Mouse (Mus musculus) hindbrain, embryonic 15.5 days (tissue): ENCODE data around the gene Zan. TPM values are rescaled to one million over a fixed set of nuclear protein-coding genes. Genes with fewer than 3 reads are reported as not detected.

Experiments
- ATAC-seq: fragments of 200-750 bp; cut with Nextera tagmentation; 2 replicates; pipeline ENCODE4 v1.8.0; 2017; ENCODE audit warnings: low read depth, moderate number of reproducible peaks, moderate TSS enrichment; ENCODE audit not compliant: low FRiP score
- H3K27ac ChIP-seq: fragments of 300-500 bp; sonication (generic); replicated peaks from 2 replicates; pipeline ENCODE4 v1.5.1; 2015; ENCODE audit warnings: mild to moderate bottlenecking, inconsistent platforms
- H3K27me3 ChIP-seq: fragments of 300-500 bp; sonication (generic); 2 replicates; pipeline ENCODE4 v1.6.1; 2015; ENCODE audit warnings: control low read depth, inconsistent platforms
- H3K36me3 ChIP-seq: fragments of 300-500 bp; sonication (generic); 2 replicates; pipeline ENCODE4 v1.6.1; 2015; ENCODE audit warnings: control low read depth, inconsistent platforms
- H3K4me1 ChIP-seq: fragments of 300-500 bp; sonication (generic); replicated peaks from 2 replicates; pipeline ENCODE4 v1.6.1; 2015; ENCODE audit warnings: control low read depth, inconsistent platforms
- H3K4me2 ChIP-seq: fragments of 300-500 bp; sonication (generic); 2 replicates; pipeline ENCODE4 v1.6.1; 2015; ENCODE audit warnings: moderate library complexity, mild to moderate bottlenecking, inconsistent platforms
- H3K4me3 ChIP-seq: fragments of 300-500 bp; sonication (generic); 2 replicates; pipeline ENCODE4 v1.5.1; 2015; ENCODE audit warnings: mild to moderate bottlenecking, inconsistent platforms
- H3K9ac ChIP-seq: fragments of 300-500 bp; sonication (generic); 2 replicates; pipeline ENCODE4 v1.6.1; 2015; ENCODE audit warnings: inconsistent platforms
- H3K9me3 ChIP-seq: fragments of 300-500 bp; sonication (generic); 2 replicates; pipeline ENCODE4 v1.6.1; 2016; ENCODE audit warnings: control low read depth, inconsistent platforms
- WGBS: fragments of 180-500 bp; shearing (Covaris S2); methylation state at CpG from one replicate; pipeline ENCODE4 v1.1.7; 2015; 5-methylcytosine and 5-hydroxymethylcytosine counted together
- polyA plus RNA-seq: library from polyadenylated mRNA; unstranded; fragments of >200 nt; fragmentation: Nextera tagmentation; extraction: Ambion mirVana; gene quantifications from 2 replicates; pipeline ENCODE4 v1.2.1, GENCODE M21; 2015

The Zan gene
- polyA plus RNA-seq, 1 experiment from 2014 or later = 0.18 TPM

- Histone ChIP-seq H3K36me3 (no peaks in the 10 kb centered on the region), H3K4me1 (peaks cover 26% of the 10 kb centered on the region), H3K27ac (no peak overlapping the region), H3K4me2 (no peak overlapping the region), H3K9me3 (no peaks in the 10 kb centered on the region), H3K27me3 (peaks cover 12% of the 10 kb centered on the region), H3K9ac (no peak overlapping the region), H3K4me3 (no peak overlapping the region)
- no peak for ATAC-seq
- WGBS = 75% methylated on average over 1 of the region's 1 CpGs
These were observed 130.5 kb downstream of the Zan start for GRCm38 (mm10) chr5:137346388-137346787.

- H3K9ac ChIP-seq = no peak overlapping the region
- H3K4me2 ChIP-seq = no peak overlapping the region
- H3K9me3 ChIP-seq = no peaks in the 10 kb centered on the region
- H3K27ac ChIP-seq = no peak overlapping the region
- H3K27me3 ChIP-seq = peaks cover 11% of the 10 kb centered on the region
- H3K36me3 ChIP-seq = no peaks in the 10 kb centered on the region
- H3K4me3 ChIP-seq = no peak overlapping the region
- H3K4me1 ChIP-seq = peaks cover 22% of the 10 kb centered on the region
- 27% methylated on average over 9 of the region's 9 CpGs for WGBS
- ATAC-seq = no peak
These were observed 131.0 kb downstream of the Zan start for GRCm38 (mm10) chr5:137345821-137346220.

DNA sequence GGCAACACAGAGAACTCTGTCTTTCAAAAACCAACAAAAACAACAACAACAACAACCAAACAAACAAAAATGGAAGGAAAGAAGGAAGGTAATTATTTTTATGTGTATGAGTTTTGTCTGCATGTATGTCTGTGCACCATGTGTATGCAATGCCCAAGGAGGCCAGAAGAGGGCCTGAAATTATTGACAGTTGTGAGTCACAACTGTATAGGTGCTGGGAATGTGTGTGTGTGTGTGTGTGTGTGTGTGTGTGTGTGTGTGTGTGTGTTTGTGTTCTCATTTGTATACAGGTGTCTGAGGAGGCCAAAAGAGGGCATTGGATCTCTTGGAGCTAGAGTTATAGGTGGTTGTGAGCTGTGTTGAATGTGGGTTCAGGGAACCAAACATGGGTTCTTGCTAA lies 133.0 kb downstream of the Zan start:
- Histone ChIP-seq H3K9me3 (no peaks in the 10 kb centered on the region), H3K36me3 (no peaks in the 10 kb centered on the region), H3K4me2 (no peak overlapping the region), H3K4me1 (peaks cover 18% of the 10 kb centered on the region), H3K27ac (no peak overlapping the region), H3K4me3 (no peak overlapping the region), H3K27me3 (peaks cover 4% of the 10 kb centered on the region; the same call in 1 of the 2 replicates), H3K9ac (no peak overlapping the region)
- ATAC-seq = no peak

GRCm38 (mm10) chr5:137343412-137343811 lies 133.5 kb downstream of the Zan start:
- Histone ChIP-seq H3K4me1 (peaks cover 16% of the 10 kb centered on the region), H3K36me3 (no peaks in the 10 kb centered on the region), H3K27me3 (no peaks in the 10 kb centered on the region), H3K4me2 (no peak overlapping the region), H3K9me3 (no peaks in the 10 kb centered on the region), H3K9ac (no peak overlapping the region), H3K4me3 (no peak overlapping the region), H3K27ac (no peak overlapping the region)
- ATAC-seq = no peak
- WGBS = 95% methylated on average over 5 of the region's 5 CpGs

DNA sequence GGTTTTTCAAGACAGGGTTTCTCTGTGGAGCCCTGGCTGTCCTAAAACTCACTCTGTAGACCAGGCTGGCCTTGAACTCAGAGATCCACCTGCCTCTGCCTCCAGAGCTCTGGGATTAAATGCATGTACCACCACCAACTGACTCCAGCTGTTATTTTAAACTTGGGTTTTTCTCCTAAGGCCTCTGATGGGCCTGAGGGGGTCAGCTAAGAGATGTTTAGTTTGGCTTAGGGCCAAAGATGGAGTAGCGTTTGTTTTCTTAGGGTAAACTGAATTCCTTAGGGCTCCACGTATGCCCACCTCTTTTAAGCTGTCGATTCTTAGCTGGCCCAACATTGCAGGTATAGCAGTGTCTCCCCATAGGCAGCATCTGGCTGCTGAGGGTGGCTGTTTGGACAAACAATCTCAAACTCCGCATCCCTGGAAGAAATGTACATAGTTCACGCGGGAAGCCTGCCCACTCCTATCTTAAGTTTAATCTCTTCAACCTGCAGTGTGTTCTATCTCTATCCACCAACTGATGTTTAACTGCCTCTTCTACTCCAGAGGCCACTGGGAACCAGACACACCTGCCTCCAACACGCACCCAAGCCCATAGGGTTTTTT lies 134.4 kb downstream of the Zan start:
- ATAC-seq = no peak
- WGBS = 79% methylated on average over 7 of the region's 7 CpGs
- no peak overlapping the region for H3K9ac ChIP-seq
- H3K9me3 ChIP-seq = no peaks in the 10 kb centered on the region
- no peaks in the 10 kb centered on the region for H3K36me3 ChIP-seq
- no peak overlapping the region for H3K27ac ChIP-seq
- H3K4me1 ChIP-seq = peaks cover 19% of the 10 kb centered on the region
- H3K4me3 ChIP-seq = no peak overlapping the region
- H3K27me3 ChIP-seq = no peaks in the 10 kb centered on the region
- H3K4me2 ChIP-seq = no peak overlapping the region

DNA sequence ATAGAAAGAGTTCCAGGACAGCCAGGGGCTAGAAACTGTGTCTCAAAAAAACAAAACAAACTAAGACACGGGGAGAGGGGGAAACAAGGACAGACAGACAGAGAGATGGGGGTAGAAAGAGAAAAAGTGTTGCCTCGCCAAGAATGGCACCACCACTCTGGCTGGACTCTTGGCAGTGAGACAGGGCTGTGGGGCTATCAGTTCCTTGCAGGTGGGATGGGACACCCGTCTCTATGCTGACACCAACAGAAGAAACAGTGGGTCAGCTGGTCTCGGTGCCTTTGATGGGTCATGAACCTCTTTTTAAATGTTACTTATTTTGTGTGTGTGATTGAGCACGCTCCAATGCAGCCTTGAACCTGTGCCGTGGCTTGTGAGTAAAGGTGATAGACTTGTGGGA lies 136.6 kb downstream of the Zan start:
- H3K27ac ChIP-seq = peak overlapping the region; percentile 82
- peak overlapping the region; percentile 52; the same call in 1 of the 2 replicates for H3K9ac ChIP-seq
- H3K4me1 ChIP-seq = peaks cover 21% of the 10 kb centered on the region
- no peak for ATAC-seq
- peak overlapping the region; percentile 88 for H3K4me2 ChIP-seq
- no peaks in the 10 kb centered on the region for H3K9me3 ChIP-seq
- no peaks in the 10 kb centered on the region for H3K36me3 ChIP-seq
- WGBS = 77% methylated on average over 6 of the region's 6 CpGs
- peak overlapping the region; percentile 39; the same call in 1 of the 2 replicates for H3K4me3 ChIP-seq
- no peaks in the 10 kb centered on the region for H3K27me3 ChIP-seq

DNA sequence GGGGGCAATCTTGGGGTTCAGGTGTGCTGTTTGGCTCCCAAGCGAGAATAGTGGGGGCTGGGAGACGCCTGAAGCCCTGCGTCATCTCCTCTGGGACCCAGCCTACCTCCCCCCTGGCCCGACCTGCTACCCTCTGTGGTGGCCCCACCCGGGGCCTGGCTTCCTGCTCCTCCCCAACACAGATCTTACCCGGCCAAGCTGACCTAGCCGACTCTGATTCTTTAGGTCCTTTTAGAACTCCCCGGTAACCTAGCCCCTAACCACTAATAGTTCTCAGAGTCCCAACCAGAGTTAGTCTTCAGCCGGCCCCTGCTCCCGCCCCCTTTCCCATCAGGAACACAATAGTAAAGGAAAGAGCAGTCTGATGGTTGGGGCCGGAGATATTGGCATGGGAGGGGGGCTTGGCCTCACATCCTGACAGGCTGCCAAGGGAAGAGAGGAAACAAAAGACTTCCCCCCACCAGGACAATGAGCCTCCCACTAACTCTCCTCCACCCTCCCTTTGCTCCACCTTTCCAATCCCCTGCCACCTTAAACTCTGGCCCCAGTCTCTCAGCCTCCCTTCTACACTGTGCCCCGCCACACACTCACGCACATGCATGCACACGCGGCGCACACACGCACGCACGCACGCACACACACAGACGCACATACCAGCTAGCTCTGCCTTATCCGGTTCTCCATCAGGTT lies 137.4 kb downstream of the Zan start:
- peak; percentile 71 for ATAC-seq
- WGBS = 4% methylated on average over 21 of the region's 22 CpGs
- no peaks in the 10 kb centered on the region for H3K9me3 ChIP-seq
- H3K9ac ChIP-seq = peak overlapping the region; percentile 52
- peak overlapping the region; percentile 39 for H3K4me3 ChIP-seq
- no peaks in the 10 kb centered on the region for H3K27me3 ChIP-seq
- H3K4me2 ChIP-seq = peak overlapping the region; percentile 88
- H3K4me1 ChIP-seq = peaks cover 21% of the 10 kb centered on the region
- H3K36me3 ChIP-seq = no peaks in the 10 kb centered on the region
- peak overlapping the region; percentile 82 for H3K27ac ChIP-seq

GRCm38 (mm10) chr5:137338663-137339289 lies 138.1 kb downstream of the Zan start:
- peak; percentile 29 for ATAC-seq
- H3K9ac ChIP-seq = peak overlapping the region; percentile 52
- peak overlapping the region; percentile 39 for H3K4me3 ChIP-seq
- H3K4me2 ChIP-seq = peak overlapping the region; percentile 88
- WGBS = 1% methylated on average over 11 of the region's 11 CpGs
- H3K27me3 ChIP-seq = no peaks in the 10 kb centered on the region
- H3K36me3 ChIP-seq = no peaks in the 10 kb centered on the region
- no peaks in the 10 kb centered on the region for H3K9me3 ChIP-seq
- H3K27ac ChIP-seq = peak overlapping the region; percentile 82
- H3K4me1 ChIP-seq = peaks cover 26% of the 10 kb centered on the region

DNA sequence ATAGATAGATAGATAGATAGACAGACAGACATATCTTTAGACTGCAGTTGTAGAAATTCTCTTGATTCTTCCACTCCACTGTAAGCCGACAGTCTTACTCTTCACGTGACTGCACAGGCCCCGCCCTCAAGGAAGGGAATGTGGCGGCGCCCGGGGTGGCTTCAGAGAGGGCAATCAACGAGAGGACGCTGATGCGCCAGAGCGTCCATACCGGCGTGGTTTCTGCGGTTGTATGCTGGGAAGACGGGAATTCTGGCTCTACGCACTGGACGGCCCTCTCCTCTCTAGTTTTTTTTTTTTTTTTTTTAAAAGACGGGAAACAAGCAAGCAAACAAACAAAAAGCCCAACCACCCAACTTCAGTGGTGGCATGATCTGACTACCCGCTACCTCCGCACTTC lies 138.6 kb downstream of the Zan start:
- peaks cover 27% of the 10 kb centered on the region for H3K4me1 ChIP-seq
- H3K36me3 ChIP-seq = no peaks in the 10 kb centered on the region
- H3K9me3 ChIP-seq = no peaks in the 10 kb centered on the region
- peak overlapping the region; percentile 82 for H3K27ac ChIP-seq
- WGBS = under 1% methylated on average over 19 of the region's 19 CpGs
- peak overlapping the region; percentile 88 for H3K4me2 ChIP-seq
- peak overlapping the region; percentile 39 for H3K4me3 ChIP-seq
- no peaks in the 10 kb centered on the region for H3K27me3 ChIP-seq
- peak overlapping the region; percentile 52 for H3K9ac ChIP-seq
- ATAC-seq = peak; percentile 86

- Histone ChIP-seq H3K4me2 (no peak overlapping the region), H3K9me3 (no peaks in the 10 kb centered on the region), H3K4me3 (no peak overlapping the region), H3K27ac (no peak overlapping the region), H3K4me1 (peaks cover 38% of the 10 kb centered on the region), H3K36me3 (no peaks in the 10 kb centered on the region), H3K9ac (no peak overlapping the region), H3K27me3 (no peaks in the 10 kb centered on the region)
- WGBS = 64% methylated on average over 8 of the region's 8 CpGs
- ATAC-seq = no peak
These were observed 139.7 kb downstream of the Zan start for GRCm38 (mm10) chr5:137337190-137337589.

DNA sequence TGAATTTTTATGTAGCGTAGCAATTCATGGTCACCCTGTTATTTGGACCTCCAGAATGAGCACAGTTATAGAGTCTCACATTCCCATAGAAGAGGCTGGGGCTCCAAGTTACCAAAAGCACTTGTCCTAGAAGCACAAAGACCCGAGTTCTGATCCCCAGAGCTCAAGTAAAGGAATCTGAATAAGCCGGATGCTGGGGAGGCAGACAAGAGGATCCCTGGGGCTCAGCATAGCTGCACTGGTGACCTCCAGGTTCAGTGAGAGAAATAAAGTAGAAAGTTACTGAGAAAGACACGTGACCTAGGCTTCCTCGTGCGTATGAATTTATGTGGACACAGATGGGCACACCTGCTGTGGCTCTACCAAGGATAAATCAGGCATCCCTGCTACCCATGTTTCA lies 141.8 kb downstream of the Zan start:
- H3K27ac ChIP-seq = no peak overlapping the region
- no peaks in the 10 kb centered on the region for H3K9me3 ChIP-seq
- no peak for ATAC-seq
- no peaks in the 10 kb centered on the region for H3K36me3 ChIP-seq
- H3K27me3 ChIP-seq = no peaks in the 10 kb centered on the region
- no peak overlapping the region for H3K4me3 ChIP-seq
- H3K9ac ChIP-seq = no peak overlapping the region
- no peak overlapping the region for H3K4me2 ChIP-seq
- H3K4me1 ChIP-seq = peaks cover 41% of the 10 kb centered on the region
- WGBS = 59% methylated on average over 6 of the region's 6 CpGs

GRCm38 (mm10) chr5:137334317-137334716 lies 142.5 kb downstream of the Zan start:
- H3K27me3 ChIP-seq = no peaks in the 10 kb centered on the region
- H3K9me3 ChIP-seq = no peaks in the 10 kb centered on the region
- H3K4me3 ChIP-seq = peak overlapping the region; percentile 76
- H3K4me1 ChIP-seq = peaks cover 34% of the 10 kb centered on the region
- 56% methylated on average over 10 of the region's 10 CpGs for WGBS
- ATAC-seq = no peak
- H3K27ac ChIP-seq = no peak overlapping the region
- H3K36me3 ChIP-seq = no peaks in the 10 kb centered on the region
- peak overlapping the region; percentile 99 for H3K4me2 ChIP-seq
- no peak overlapping the region for H3K9ac ChIP-seq
